Mouse (Mus musculus): ENCODE results near the gene Minos1. TPM values are rescaled to one million over a fixed set of nuclear protein-coding genes. Genes with fewer than 3 reads are reported as not detected.
A peak's percentile ranks its signal among the peaks of the same experiment; 100 is the strongest.

Gene Minos1
- polyA plus RNA-seq, 1 experiment from 2014 or later: 852 TPM

DNA sequence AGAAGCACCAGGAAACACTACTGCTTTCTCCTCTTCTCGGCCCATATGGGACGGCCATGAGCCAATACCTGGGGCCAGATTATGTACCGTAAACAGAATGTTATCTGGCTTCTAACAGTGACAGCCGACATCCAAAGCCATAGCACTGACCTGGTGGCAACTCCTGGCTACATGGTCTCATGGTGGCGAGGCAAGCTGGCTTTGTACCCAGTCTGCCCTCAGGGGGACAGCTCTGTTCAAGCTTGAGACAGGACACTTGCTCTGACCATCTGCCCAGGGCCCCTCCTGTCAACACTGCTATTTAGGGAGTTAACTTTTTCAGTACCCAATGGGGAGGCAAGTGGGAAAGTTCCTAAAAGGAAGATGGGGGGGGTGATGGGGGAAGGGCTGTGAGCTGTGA, 73.6 kb downstream of the Minos1 start:
- WGBS: 59% methylated on average over 5 of the region's 5 CpGs
- Histone ChIP-seq H3K9me3 (ENCODE audit: control insufficient read depth) (no peaks in the 10 kb centered on the region), H3K4me3 (ENCODE audit: low read depth, low read length) (no peak overlapping the region), H3K27me3 (replicated peaks; ENCODE audit: control insufficient read depth, insufficient read depth, low read length) (no peaks in the 10 kb centered on the region), H3K36me3 (ENCODE audit: control insufficient read depth, insufficient read depth) (peaks cover 12% of the 10 kb centered on the region; the same call in 1 of the 2 replicates), H3K27ac (ENCODE audit: low read depth, low read length) (no peak overlapping the region), H3K4me1 (replicated peaks; ENCODE audit: control insufficient read depth, insufficient read depth, low read length) (no peaks in the 10 kb centered on the region), H3K4me2 (replicated peaks; ENCODE audit: low read depth) (no peak overlapping the region), H3K9ac (ENCODE audit: low read depth, low read length) (no peak overlapping the region)
- no peak for TF ChIP-seq CTCF (IDR thresholded peaks at IDR 0.05; ENCODE audit: low read depth)
- no peak for ATAC-seq

DNA sequence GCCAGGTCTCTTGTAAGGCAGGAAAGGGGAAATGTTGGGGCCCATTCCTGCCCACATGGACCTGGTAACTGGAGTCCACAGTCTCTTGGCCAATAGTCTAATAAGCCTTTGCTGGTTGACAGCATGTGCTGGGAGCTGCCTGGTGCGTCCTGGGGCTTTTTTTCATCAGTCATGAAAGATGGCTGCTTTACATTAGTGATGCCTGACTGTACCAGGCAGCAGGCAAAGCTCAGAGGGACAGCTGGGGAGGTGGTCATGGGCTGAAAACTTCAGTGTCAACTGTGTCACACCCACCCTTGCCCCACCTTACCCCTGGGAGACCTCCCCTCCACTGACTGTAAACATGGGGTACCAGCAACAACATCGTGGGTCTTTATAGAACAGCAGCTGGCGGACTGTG, 75.2 kb downstream of the Minos1 start:
- H3K4me2 ChIP-seq (replicated peaks; ENCODE audit: low read depth): no peak overlapping the region
- no peaks in the 10 kb centered on the region for H3K4me1 ChIP-seq (replicated peaks; ENCODE audit: control insufficient read depth, insufficient read depth, low read length)
- ATAC-seq: no peak
- H3K36me3 ChIP-seq (ENCODE audit: control insufficient read depth, insufficient read depth): peaks cover 12% of the 10 kb centered on the region; the same call in 1 of the 2 replicates
- H3K9me3 ChIP-seq (ENCODE audit: control insufficient read depth): no peaks in the 10 kb centered on the region
- H3K9ac ChIP-seq (ENCODE audit: low read depth, low read length): no peak overlapping the region
- TF ChIP-seq CTCF (IDR thresholded peaks at IDR 0.05; ENCODE audit: low read depth): no peak
- WGBS: 81% methylated on average over 3 of the region's 3 CpGs
- H3K4me3 ChIP-seq (ENCODE audit: low read depth, low read length): no peak overlapping the region
- H3K27me3 ChIP-seq (replicated peaks; ENCODE audit: control insufficient read depth, insufficient read depth, low read length): no peaks in the 10 kb centered on the region
- no peak overlapping the region for H3K27ac ChIP-seq (ENCODE audit: low read depth, low read length)

DNA sequence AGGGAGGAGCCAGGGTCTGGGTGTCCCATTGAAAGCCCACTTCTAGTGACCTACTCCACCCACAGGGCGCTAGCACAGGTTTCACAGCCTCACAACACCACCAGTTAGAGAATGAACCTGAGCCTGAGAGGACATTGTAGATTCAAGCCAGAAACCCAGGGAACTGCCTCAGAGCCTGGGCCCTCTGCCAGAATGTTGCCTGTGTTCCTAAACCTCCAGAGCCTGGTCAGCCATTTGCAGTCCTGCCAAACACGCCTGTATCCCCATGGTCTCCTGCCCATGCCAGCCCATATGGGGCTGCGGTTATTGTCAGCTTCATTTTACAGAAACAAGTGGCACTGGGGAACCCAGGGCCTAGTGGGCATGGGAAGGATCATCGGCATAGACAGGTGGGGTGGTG, 75.6 kb downstream of the Minos1 start:
- H3K9me3 ChIP-seq (ENCODE audit: control insufficient read depth): no peaks in the 10 kb centered on the region
- H3K27ac ChIP-seq (ENCODE audit: low read depth, low read length): no peak overlapping the region
- TF ChIP-seq CTCF (IDR thresholded peaks at IDR 0.05; ENCODE audit: low read depth): no peak
- H3K9ac ChIP-seq (ENCODE audit: low read depth, low read length): no peak overlapping the region
- H3K27me3 ChIP-seq (replicated peaks; ENCODE audit: control insufficient read depth, insufficient read depth, low read length): no peaks in the 10 kb centered on the region
- H3K4me3 ChIP-seq (ENCODE audit: low read depth, low read length): no peak overlapping the region
- no peak for ATAC-seq
- no peak overlapping the region for H3K4me2 ChIP-seq (replicated peaks; ENCODE audit: low read depth)
- WGBS: 78% methylated on average over 4 of the region's 4 CpGs
- H3K36me3 ChIP-seq (ENCODE audit: control insufficient read depth, insufficient read depth): peaks cover 12% of the 10 kb centered on the region; the same call in 1 of the 2 replicates
- no peaks in the 10 kb centered on the region for H3K4me1 ChIP-seq (replicated peaks; ENCODE audit: control insufficient read depth, insufficient read depth, low read length)

DNA sequence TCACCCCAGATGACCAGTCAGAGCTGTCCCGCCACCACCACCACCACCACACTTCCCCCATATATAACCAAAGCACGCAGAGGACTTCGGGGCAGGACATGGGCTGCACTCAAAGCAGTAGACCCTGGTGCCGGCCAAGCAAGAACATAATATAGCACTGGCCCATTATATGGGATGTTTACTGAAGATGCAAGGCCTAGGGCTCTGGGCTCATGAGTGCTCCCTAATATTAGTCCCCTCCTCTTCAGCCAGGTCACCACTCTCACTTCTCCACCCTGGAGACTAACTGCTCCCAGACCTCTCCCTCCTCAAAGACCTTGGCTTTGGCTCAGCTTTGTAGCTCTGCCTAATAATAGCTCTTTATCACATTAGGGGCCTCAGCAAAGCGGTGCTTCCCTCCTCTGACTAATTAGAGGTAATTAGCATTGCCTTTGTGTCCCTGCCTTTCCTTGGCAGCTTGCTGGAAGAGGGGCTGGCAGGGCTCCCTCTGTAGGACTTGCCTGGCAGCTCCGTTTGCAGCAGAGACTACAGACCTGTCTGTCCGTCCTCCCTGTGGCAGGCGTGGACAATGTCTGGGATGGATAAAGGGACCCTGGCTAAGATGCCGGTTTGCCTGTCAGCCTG, 76.5 kb downstream of the Minos1 start:
- WGBS: 62% methylated on average over 9 of the region's 9 CpGs
- H3K4me2 ChIP-seq (replicated peaks; ENCODE audit: low read depth): no peak overlapping the region
- no peaks in the 10 kb centered on the region for H3K9me3 ChIP-seq (ENCODE audit: control insufficient read depth)
- no peaks in the 10 kb centered on the region for H3K4me1 ChIP-seq (replicated peaks; ENCODE audit: control insufficient read depth, insufficient read depth, low read length)
- TF ChIP-seq CTCF (IDR thresholded peaks at IDR 0.05; ENCODE audit: low read depth): peak; percentile 33
- H3K36me3 ChIP-seq (ENCODE audit: control insufficient read depth, insufficient read depth): peaks cover 12% of the 10 kb centered on the region; the same call in 1 of the 2 replicates
- H3K4me3 ChIP-seq (ENCODE audit: low read depth, low read length): no peak overlapping the region
- ATAC-seq: no peak
- H3K9ac ChIP-seq (ENCODE audit: low read depth, low read length): no peak overlapping the region
- H3K27me3 ChIP-seq (replicated peaks; ENCODE audit: control insufficient read depth, insufficient read depth, low read length): no peaks in the 10 kb centered on the region
- H3K27ac ChIP-seq (ENCODE audit: low read depth, low read length): no peak overlapping the region

DNA sequence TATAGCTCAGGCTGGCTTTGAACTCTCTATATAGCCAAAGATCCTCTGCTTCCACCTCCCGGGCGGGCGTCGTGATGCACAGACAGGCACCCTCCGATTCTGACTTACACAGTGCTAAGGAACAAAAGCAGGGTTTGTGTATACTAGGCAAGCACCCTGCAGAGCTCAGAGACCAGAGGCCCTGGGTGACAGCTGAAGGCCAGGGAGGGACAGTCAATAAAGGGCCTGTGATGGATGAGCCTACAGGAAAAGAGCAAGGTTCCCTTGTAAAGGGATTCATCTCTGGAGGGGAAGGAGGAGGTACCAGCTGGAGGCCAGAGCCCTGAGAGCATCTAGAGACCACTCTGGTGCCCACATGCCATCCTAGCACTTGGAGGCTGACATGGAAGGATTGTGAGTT, 77.5 kb downstream of the Minos1 start:
- ATAC-seq: no peak
- Histone ChIP-seq H3K27me3 (replicated peaks; ENCODE audit: control insufficient read depth, insufficient read depth, low read length) (no peaks in the 10 kb centered on the region), H3K4me1 (replicated peaks; ENCODE audit: control insufficient read depth, insufficient read depth, low read length) (no peaks in the 10 kb centered on the region), H3K9me3 (ENCODE audit: control insufficient read depth) (no peaks in the 10 kb centered on the region), H3K27ac (ENCODE audit: low read depth, low read length) (no peak overlapping the region), H3K4me3 (ENCODE audit: low read depth, low read length) (no peak overlapping the region), H3K4me2 (replicated peaks; ENCODE audit: low read depth) (no peak overlapping the region), H3K9ac (ENCODE audit: low read depth, low read length) (no peak overlapping the region), H3K36me3 (ENCODE audit: control insufficient read depth, insufficient read depth) (peaks cover 5% of the 10 kb centered on the region; the same call in 1 of the 2 replicates)
- WGBS: 51% methylated on average over 5 of the region's 5 CpGs
- no peak for TF ChIP-seq CTCF (IDR thresholded peaks at IDR 0.05; ENCODE audit: low read depth)

DNA sequence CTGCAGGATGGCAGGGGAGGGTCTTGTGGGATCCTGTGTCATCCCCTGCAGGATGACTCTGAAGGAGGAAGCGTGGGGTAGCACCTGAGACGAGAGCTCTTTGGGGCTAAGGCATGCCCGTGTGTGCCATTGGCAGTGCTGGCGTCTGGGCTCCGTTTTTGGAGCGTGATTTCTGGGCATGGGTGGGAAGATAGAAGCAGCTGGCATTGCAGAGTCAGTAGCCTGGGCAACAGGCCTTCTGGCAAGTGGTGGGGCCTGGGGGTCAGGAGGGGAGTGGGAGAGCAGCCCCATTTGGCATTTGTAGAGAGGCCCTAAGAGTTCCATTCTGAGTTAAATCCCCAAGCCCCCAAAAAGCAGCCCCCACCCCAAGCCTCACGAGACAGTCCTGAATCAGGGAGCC, 78.1 kb downstream of the Minos1 start:
- TF ChIP-seq CTCF (IDR thresholded peaks at IDR 0.05; ENCODE audit: low read depth): no peak
- ATAC-seq: no peak
- Histone ChIP-seq H3K4me1 (replicated peaks; ENCODE audit: control insufficient read depth, insufficient read depth, low read length) (no peaks in the 10 kb centered on the region), H3K4me2 (replicated peaks; ENCODE audit: low read depth) (no peak overlapping the region), H3K27me3 (replicated peaks; ENCODE audit: control insufficient read depth, insufficient read depth, low read length) (no peaks in the 10 kb centered on the region), H3K36me3 (ENCODE audit: control insufficient read depth, insufficient read depth) (peaks cover 4% of the 10 kb centered on the region; the same call in 1 of the 2 replicates), H3K9ac (ENCODE audit: low read depth, low read length) (no peak overlapping the region), H3K9me3 (ENCODE audit: control insufficient read depth) (no peaks in the 10 kb centered on the region), H3K27ac (ENCODE audit: low read depth, low read length) (no peak overlapping the region), H3K4me3 (ENCODE audit: low read depth, low read length) (no peak overlapping the region)
- 83% methylated on average over 7 of the region's 7 CpGs for WGBS

Other genes starting within 250 kb of the Minos1 start
- 3.5 and 3.6 TPM in 2 replicates for gene Otud3, start 217.2 kb downstream of the Minos1 start, polyA plus RNA-seq (2015; fragmentation: Nextera tagmentation; extraction: Ambion mirVana)
- 65.2 and 70.7 TPM in 2 replicates for gene Rnf186, start 164.0 kb downstream of the Minos1 start, polyA plus RNA-seq (2015; fragmentation: Nextera tagmentation; extraction: Ambion mirVana)
- gene Tmco4, start 158.2 kb downstream of the Minos1 start, polyA plus RNA-seq (2015; fragmentation: Nextera tagmentation; extraction: Ambion mirVana): 11.0 and 12.2 TPM in 2 replicates
- 0.08 TPM in 1 of 2 replicates, not detected in the other for gene Htr6, start 55.5 kb downstream of the Minos1 start, polyA plus RNA-seq (2015; fragmentation: Nextera tagmentation; extraction: Ambion mirVana)
- gene Nbl1, start 38.1 kb downstream of the Minos1 start, polyA plus RNA-seq (2015; fragmentation: Nextera tagmentation; extraction: Ambion mirVana): 37.6 and 39.9 TPM in 2 replicates
- gene Capzb, start 61.8 kb upstream of the Minos1 start, polyA plus RNA-seq (2015; fragmentation: Nextera tagmentation; extraction: Ambion mirVana): 299 and 306 TPM in 2 replicates
- gene Pqlc2, start 179.6 kb upstream of the Minos1 start, polyA plus RNA-seq (2015; fragmentation: Nextera tagmentation; extraction: Ambion mirVana): 92.6 and 95.9 TPM in 2 replicates
- gene Akr7a5, start 179.6 kb upstream of the Minos1 start, polyA plus RNA-seq (2015; fragmentation: Nextera tagmentation; extraction: Ambion mirVana): 226 and 259 TPM in 2 replicates
- gene Mrto4, start 221.5 kb upstream of the Minos1 start, polyA plus RNA-seq (2015; fragmentation: Nextera tagmentation; extraction: Ambion mirVana): 36.6 and 39.0 TPM in 2 replicates
- gene Emc1, start 221.5 kb upstream of the Minos1 start, polyA plus RNA-seq (2015; fragmentation: Nextera tagmentation; extraction: Ambion mirVana): 7.9 and 8.8 TPM in 2 replicates
- 27.5 and 30.0 TPM in 2 replicates for gene Ubr4, start 221.5 kb upstream of the Minos1 start, polyA plus RNA-seq (2015; fragmentation: Nextera tagmentation; extraction: Ambion mirVana)

Measured in intestine, postnatal 0 days (tissue).